Mouse (Mus musculus) MEL (cell line): ENCODE data around the gene Srbd1. TPM values are rescaled to one million over a fixed set of nuclear protein-coding genes. Genes with fewer than 3 reads are reported as not detected.

Source experiments
- DNase-seq: peaks from one replicate; pipeline ENCODE4 v3.0.0; 2011; ENCODE audit warnings: low read depth, low spot score
- H3K27ac ChIP-seq: 2 replicates; pipeline ENCODE4 v1.5.1; 2012; ENCODE audit warnings: low read depth, mild to moderate bottlenecking, control low read depth, low read length, moderate library complexity; ENCODE audit not compliant: control insufficient read depth
- H3K27me3 ChIP-seq, 2 experiments: fragments of 150-350 bp in 1 of 2; sonication (generic) in 1 of 2; 2 replicates each; pipeline ENCODE4 v1.6.1; 2012; ENCODE audit warnings: low read length in 2 of 2, mild to moderate bottlenecking in 2 of 2, improper control_type of control experiment in 1 of 2, moderate library complexity in 1 of 2; ENCODE audit not compliant: insufficient read depth in 2 of 2, control insufficient read depth in 1 of 2
- H3K36me3 ChIP-seq, 2 experiments: 2 replicates each; pipeline ENCODE4 v1.6.1; 2012 to 2014; ENCODE audit warnings: low read length in 2 of 2, improper control_type of control experiment in 1 of 2, inconsistent platforms in 1 of 2, mild to moderate bottlenecking in 1 of 2; ENCODE audit not compliant: insufficient read depth in 2 of 2, control insufficient read depth in 1 of 2
- H3K4me1 ChIP-seq, 2 experiments: fragments of 150-350 bp in 1 of 2; sonication (generic) in 1 of 2; 2 replicates each; pipeline ENCODE4 v1.6.1; 2012; ENCODE audit warnings: low read length in 2 of 2, improper control_type of control experiment in 1 of 2, mild to moderate bottlenecking in 1 of 2; ENCODE audit not compliant: insufficient read depth in 2 of 2, control insufficient read depth in 1 of 2
- H3K4me3 ChIP-seq, 2 experiments: fragments of 150-350 bp in 1 of 2; sonication (generic) in 1 of 2; 2 replicates each; pipeline ENCODE4 v1.5.1; 2012; ENCODE audit warnings: low read depth in 2 of 2, low read length in 2 of 2, mild to moderate bottlenecking in 2 of 2, moderate library complexity in 2 of 2, control low read depth in 1 of 2, improper control_type of control experiment in 1 of 2; ENCODE audit not compliant: control insufficient read depth in 1 of 2, insufficient read depth in 1 of 2
- H3K79me2 ChIP-seq: 2 replicates; pipeline ENCODE4 v1.6.1; 2012; ENCODE audit warnings: mild to moderate bottlenecking, low read length, moderate library complexity; ENCODE audit not compliant: control insufficient read depth, poor library complexity, insufficient read depth
- H3K9ac ChIP-seq: 2 replicates; pipeline ENCODE4 v1.6.1; 2012; ENCODE audit warnings: low read depth, mild to moderate bottlenecking, control low read depth, low read length, moderate library complexity; ENCODE audit not compliant: control insufficient read depth, poor library complexity, severe bottlenecking
- H3K9me3 ChIP-seq: fragments of 150-350 bp; sonication (generic); replicated peaks from 2 replicates; pipeline ENCODE4 v1.6.1; 2012; ENCODE audit warnings: mild to moderate bottlenecking, low read length, improper control_type of control experiment, moderate library complexity; ENCODE audit not compliant: insufficient read depth
- BHLHE40 ChIP-seq: IDR thresholded peaks from 2 replicates; pipeline ENCODE4 v1.6.1; 2012; ENCODE audit warnings: low read depth, mild to moderate bottlenecking, inconsistent platforms, low read length, improper control_type of control experiment, borderline replicate concordance
- CHD2 ChIP-seq: IDR thresholded peaks from 2 replicates; pipeline ENCODE4 v1.6.1; 2011; ENCODE audit warnings: low read length, improper control_type of control experiment
- CTCF ChIP-seq, 3 experiments: IDR thresholded peaks in 2 of 3; conservative IDR thresholded peaks in 1 of 3; 2 replicates each; pipeline ENCODE4 v1.5.1; 2011 to 2012; ENCODE audit warnings: low read length in 3 of 3, low read depth in 2 of 3, mild to moderate bottlenecking in 2 of 3, improper control_type of control experiment in 1 of 3, inconsistent platforms in 1 of 3, mixed read lengths in 1 of 3, moderate library complexity in 1 of 3; ENCODE audit not compliant: control insufficient read depth in 1 of 3, insufficient read depth in 1 of 3, poor library complexity in 1 of 3, severe bottlenecking in 1 of 3
- E2F4 ChIP-seq: IDR thresholded peaks from 2 replicates; pipeline ENCODE4 v1.6.1; 2011; ENCODE audit warnings: low read depth, low read length, improper control_type of control experiment, borderline replicate concordance
- ELF1 ChIP-seq: IDR thresholded peaks from 2 replicates; pipeline ENCODE4 v1.6.1; 2014; ENCODE audit warnings: low read depth, mild to moderate bottlenecking, inconsistent platforms, low read length, improper control_type of control experiment, moderate library complexity
- EP300 ChIP-seq, 2 experiments: IDR thresholded peaks; 2 replicates each; pipeline ENCODE4 v1.6.1; 2011; ENCODE audit warnings: improper control_type of control experiment in 2 of 2, low read length in 2 of 2, low read depth in 1 of 2, mild to moderate bottlenecking in 1 of 2
- GABPA ChIP-seq: IDR thresholded peaks from 2 replicates; pipeline ENCODE4 v1.6.1; 2012; ENCODE audit warnings: low read depth, mild to moderate bottlenecking, inconsistent platforms, low read length, improper control_type of control experiment, moderate library complexity
- GATA1 ChIP-seq: IDR thresholded peaks from 2 replicates; pipeline ENCODE4 v1.6.1; 2011; ENCODE audit warnings: low read depth, low read length, improper control_type of control experiment
- JUND ChIP-seq: IDR thresholded peaks from 2 replicates; pipeline ENCODE4 v1.6.1; 2011; ENCODE audit warnings: low read depth, mild to moderate bottlenecking, improper control_type of control experiment, low read length
- MAZ ChIP-seq: IDR thresholded peaks from 2 replicates; pipeline ENCODE4 v1.6.1; 2012; ENCODE audit warnings: low read depth, mild to moderate bottlenecking, inconsistent platforms, low read length, improper control_type of control experiment
- MXI1 ChIP-seq: IDR thresholded peaks from 2 replicates; pipeline ENCODE4 v1.6.1; 2011; ENCODE audit warnings: mild to moderate bottlenecking, low read depth, low read length, improper control_type of control experiment
- MYB ChIP-seq: IDR thresholded peaks from 2 replicates; pipeline ENCODE4 v1.6.1; 2011; ENCODE audit warnings: mild to moderate bottlenecking, low read depth, low read length, improper control_type of control experiment
- NELFE ChIP-seq: IDR thresholded peaks from 2 replicates; pipeline ENCODE4 v1.6.1; 2011; ENCODE audit warnings: low read depth, low read length, improper control_type of control experiment
- POLR2A ChIP-seq, 2 experiments: IDR thresholded peaks; 2 replicates each; pipeline ENCODE4 v1.6.1; 2011 to 2012; ENCODE audit warnings: low read length in 2 of 2, mild to moderate bottlenecking in 2 of 2, control low read depth in 1 of 2, improper control_type of control experiment in 1 of 2, low read depth in 1 of 2, moderate library complexity in 1 of 2; ENCODE audit not compliant: control insufficient read depth in 1 of 2, insufficient read depth in 1 of 2, poor library complexity in 1 of 2
- POLR2AphosphoS5 ChIP-seq: IDR thresholded peaks from 2 replicates; pipeline ENCODE4 v1.6.1; 2012; ENCODE audit warnings: low read depth, borderline replicate concordance, mild to moderate bottlenecking, inconsistent platforms, low read length, moderate library complexity, mixed read lengths
- RCOR1 ChIP-seq: IDR thresholded peaks from 2 replicates; pipeline ENCODE4 v1.6.1; 2012; ENCODE audit warnings: low read depth, mild to moderate bottlenecking, inconsistent platforms, low read length, improper control_type of control experiment
- TBP ChIP-seq: IDR thresholded peaks from 2 replicates; pipeline ENCODE4 v1.8.0; 2011; ENCODE audit warnings: low read depth, low read length, improper control_type of control experiment
- TCF12 ChIP-seq: IDR thresholded peaks from 2 replicates; pipeline ENCODE4 v1.6.1; 2014; ENCODE audit warnings: low read depth, mild to moderate bottlenecking, inconsistent platforms, low read length, improper control_type of control experiment, moderate library complexity
- UBTF ChIP-seq: IDR thresholded peaks from 2 replicates; pipeline ENCODE4 v1.6.1; 2012; ENCODE audit warnings: low read depth, mild to moderate bottlenecking, inconsistent platforms, low read length, improper control_type of control experiment, moderate library complexity, borderline replicate concordance; ENCODE audit not compliant: insufficient read depth
- ZC3H11A ChIP-seq: IDR thresholded peaks from 2 replicates; pipeline ENCODE4 v1.6.1; 2012; ENCODE audit warnings: low read depth, mild to moderate bottlenecking, inconsistent platforms, low read length, improper control_type of control experiment
- ZMIZ1 ChIP-seq: IDR thresholded peaks from 2 replicates; pipeline ENCODE4 v1.6.1; 2012; ENCODE audit warnings: low read depth, mild to moderate bottlenecking, inconsistent platforms, low read length, improper control_type of control experiment, moderate library complexity
- polyA plus RNA-seq, 2 experiments: library from polyadenylated mRNA; stranded (reverse) in 1 of 2; unstranded in 1 of 2; fragments of >175 nt in 1 of 2; fragments of >200 nt in 1 of 2; gene quantifications; 2 replicates each; pipeline versions ENCODE4 v1.2.1 to v1.2.4; 2012; ENCODE audit warnings: low replicate concordance in 2 of 2, low read depth in 1 of 2; ENCODE audit not compliant: insufficient read length in 2 of 2, insufficient read depth in 1 of 2, missing spikeins in 1 of 2
- total RNA-seq: library from RNA; depleted of rRNA; stranded (reverse); fragments of 300-350 nt; gene quantifications from 2 replicates; pipeline ENCODE4 v1.2.3, GENCODE M21; 2012

Gene Srbd1
- total and polyA plus RNA-seq, 3 experiments = 14.9 to 30.5 TPM; not detected in 1

DNA sequence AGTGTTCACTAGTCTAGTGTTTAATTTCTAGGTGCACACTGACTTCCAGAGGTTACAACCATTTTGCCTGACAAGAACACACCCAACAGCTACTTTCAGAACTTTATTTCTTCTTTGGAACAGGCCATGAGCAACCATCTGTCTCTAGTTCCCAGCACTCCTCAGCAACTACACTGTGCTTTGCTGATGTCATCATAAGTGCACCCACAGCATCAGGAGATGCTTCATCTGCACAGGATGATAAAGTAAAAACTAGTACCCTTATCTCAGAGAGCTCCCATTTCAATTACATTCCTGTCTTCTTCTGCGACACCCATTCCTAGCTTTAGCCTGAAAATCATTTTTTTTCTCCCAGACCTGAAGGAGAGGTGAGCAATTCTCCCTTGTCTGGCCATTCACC, 51.9 kb downstream of the Srbd1 start:
- TF ChIP-seq BHLHE40 (no peak), EP300 (IDR thresholded peaks at IDR 0.05; ENCODE audit: low read depth in 1 of 2, low read length in 2 of 2) (peak in 1 of 2 experiments; percentile 21; a peak in 1 of 4 replicates), CHD2 (no peak)
- peaks cover 12% of the 10 kb centered on the region in 2 experiments for H3K36me3 ChIP-seq
- H3K79me2 ChIP-seq = no peaks in the 10 kb centered on the region
- DNase-seq = peak; percentile 22
- H3K27me3 ChIP-seq = no peaks in the 10 kb centered on the region
- H3K4me3 ChIP-seq = no peak overlapping the region
- no peak overlapping the region for H3K27ac ChIP-seq
- H3K9me3 ChIP-seq = no peaks in the 10 kb centered on the region
- H3K9ac ChIP-seq = no peak overlapping the region
- H3K4me1 ChIP-seq = peaks cover 5% of the 10 kb centered on the region in 2 experiments

DNA sequence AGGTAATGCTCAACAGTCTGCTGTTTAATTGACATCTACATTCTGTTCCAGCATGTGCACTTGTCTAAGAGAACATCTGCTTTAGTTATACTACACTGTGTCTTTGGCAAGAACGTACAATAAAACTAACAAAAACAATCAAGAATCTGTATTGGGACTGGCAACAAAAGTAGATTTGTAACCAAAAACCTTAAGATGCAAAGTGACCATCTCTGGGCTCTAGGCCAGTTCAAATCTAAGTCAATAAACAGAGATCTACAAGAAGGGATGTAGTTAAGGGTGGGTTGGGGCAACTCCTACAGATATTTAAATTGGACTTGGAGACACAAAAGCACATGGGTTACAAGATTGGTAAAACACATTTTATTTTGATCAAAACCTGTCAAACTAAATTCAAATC, 53.3 kb downstream of the Srbd1 start:
- no peaks in the 10 kb centered on the region for H3K79me2 ChIP-seq
- no peak overlapping the region for H3K27ac ChIP-seq
- no peak overlapping the region for H3K4me3 ChIP-seq
- H3K27me3 ChIP-seq = no peaks in the 10 kb centered on the region
- H3K9ac ChIP-seq = no peak overlapping the region
- DNase-seq = no peak
- no peak for TF ChIP-seq TCF12
- no peak for TF ChIP-seq TBP
- no peak for TF ChIP-seq GABPA
- TF ChIP-seq POLR2A (IDR thresholded peaks at IDR 0.05; ENCODE audit: control insufficient read depth in 1 of 2, insufficient read depth in 1 of 2, low read depth in 1 of 2, low read length in 2 of 2, poor library complexity in 1 of 2) = no peak
- TF ChIP-seq GATA1 = no peak
- TF ChIP-seq ZMIZ1 = no peak
- no peak for TF ChIP-seq MYB
- no peak for TF ChIP-seq E2F4
- TF ChIP-seq, all 39 proteins: peak for 0
- peaks cover 6 to 20% of the 10 kb centered on the region in 2 experiments for H3K36me3 ChIP-seq
- H3K9me3 ChIP-seq = no peaks in the 10 kb centered on the region
- peaks cover 9 to 14% of the 10 kb centered on the region in 2 experiments for H3K4me1 ChIP-seq

DNA sequence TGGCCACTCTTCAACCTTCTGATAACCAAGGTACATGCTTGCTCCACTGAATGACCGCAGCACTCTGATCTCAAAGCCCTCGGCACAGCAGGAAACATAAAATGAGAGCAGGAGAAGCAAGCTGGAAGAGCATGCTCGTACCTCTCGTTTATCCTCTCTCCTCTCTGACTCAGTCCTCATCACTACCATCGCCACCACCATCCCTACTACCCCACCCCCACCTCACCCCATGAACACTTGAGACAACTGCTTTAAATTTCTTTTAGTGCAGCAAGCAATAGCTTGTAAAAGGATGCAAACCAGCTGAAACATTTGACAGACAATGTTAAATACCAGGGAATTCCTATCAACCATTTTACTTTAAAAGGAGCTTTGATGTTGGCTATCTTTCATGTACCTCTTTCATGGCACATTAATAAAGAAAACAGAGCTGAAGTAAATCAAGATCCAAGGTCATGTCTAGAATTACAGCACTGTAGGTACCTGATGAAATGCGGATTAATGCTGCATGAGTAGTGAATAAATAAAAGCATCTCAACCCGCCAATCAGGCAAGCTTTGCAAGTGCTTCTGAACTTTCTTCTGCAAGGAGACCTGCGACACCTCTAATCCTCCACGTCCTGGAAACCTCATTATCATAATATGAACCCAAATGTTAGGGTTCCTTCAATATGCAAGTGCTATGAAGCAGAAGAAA, 54.9 kb downstream of the Srbd1 start:
- H3K9me3 ChIP-seq = no peaks in the 10 kb centered on the region
- TF ChIP-seq CTCF (IDR thresholded peaks at IDR 0.05 in 2 of 3, conservative IDR thresholded peaks at IDR 0.05 in 1 of 3; ENCODE audit: control insufficient read depth in 1 of 3, insufficient read depth in 1 of 3, low read depth in 2 of 3, low read length in 3 of 3, poor library complexity in 1 of 3, severe bottlenecking in 1 of 3) = no peak
- TF ChIP-seq BHLHE40 = no peak
- TF ChIP-seq GABPA = no peak
- no peak for TF ChIP-seq UBTF
- TF ChIP-seq POLR2AphosphoS5 = no peak
- no peak for TF ChIP-seq RCOR1
- TF ChIP-seq MAZ = no peak
- no peak for TF ChIP-seq EP300 (IDR thresholded peaks at IDR 0.05; ENCODE audit: low read depth in 1 of 2, low read length in 2 of 2)
- no peak for TF ChIP-seq MXI1
- no peak for TF ChIP-seq JUND
- TF ChIP-seq ZMIZ1 = no peak
- TF ChIP-seq ZC3H11A = no peak
- TF ChIP-seq ELF1 = no peak
- no peak for TF ChIP-seq NELFE
- TF ChIP-seq, all 39 proteins: peak for 0
- DNase-seq = no peak
- no peaks in the 10 kb centered on the region for H3K79me2 ChIP-seq
- H3K9ac ChIP-seq = no peak overlapping the region
- peaks cover 9 to 14% of the 10 kb centered on the region in 2 experiments for H3K4me1 ChIP-seq
- H3K36me3 ChIP-seq = peaks cover 3 to 20% of the 10 kb centered on the region in 2 experiments
- H3K27me3 ChIP-seq = no peaks in the 10 kb centered on the region
- no peak overlapping the region for H3K4me3 ChIP-seq
- H3K27ac ChIP-seq = no peak overlapping the region
